Mouse (Mus musculus) thymus, adult 2 months (tissue): ENCODE results near the gene Intu. TPM values are rescaled to one million over a fixed set of nuclear protein-coding genes. Genes with fewer than 3 reads are reported as not detected.

Experiments
- DNase-seq: peaks from one replicate; pipeline ENCODE4 v3.0.0; 2021
- H3K27ac ChIP-seq: fragments of 200-500 bp; 2 replicates; pipeline ENCODE4 v1.5.1; 2012; ENCODE audit warnings: low read length, control low read depth; ENCODE audit not compliant: control insufficient read depth, insufficient read depth
- H3K27me3 ChIP-seq: fragments of 200-500 bp; 2 replicates; pipeline ENCODE4 v1.6.1; 2012; ENCODE audit warnings: mild to moderate bottlenecking, low read length, moderate library complexity, mixed read lengths; ENCODE audit not compliant: control insufficient read depth, insufficient read depth
- H3K36me3 ChIP-seq: fragments of 200-500 bp; 2 replicates; pipeline ENCODE4 v1.6.1; 2012; ENCODE audit warnings: mild to moderate bottlenecking, low read length, moderate library complexity; ENCODE audit not compliant: control insufficient read depth, insufficient read depth
- H3K4me1 ChIP-seq: fragments of 200-500 bp; replicated peaks from 2 replicates; pipeline ENCODE4 v1.6.1; 2012; ENCODE audit warnings: low read length; ENCODE audit not compliant: control insufficient read depth, insufficient read depth
- H3K4me3 ChIP-seq: fragments of 200-500 bp; 2 replicates; pipeline ENCODE4 v1.5.1; 2012; ENCODE audit warnings: mild to moderate bottlenecking, low read length, control low read depth, moderate library complexity; ENCODE audit not compliant: control insufficient read depth, insufficient read depth
- CTCF ChIP-seq: fragments of 200-500 bp; IDR thresholded peaks from 2 replicates; pipeline ENCODE4 v1.5.1; 2012; ENCODE audit warnings: mild to moderate bottlenecking, control low read depth, low read length, moderate library complexity, borderline replicate concordance; ENCODE audit not compliant: control insufficient read depth, poor library complexity, insufficient read depth; ENCODE audit errors: extremely low read depth
- POLR2A ChIP-seq: fragments of 200-500 bp; IDR thresholded peaks from 2 replicates; pipeline ENCODE4 v1.6.1; 2012; ENCODE audit warnings: mild to moderate bottlenecking, low read length, control low read depth, moderate library complexity; ENCODE audit not compliant: control insufficient read depth, poor library complexity, insufficient read depth; ENCODE audit errors: extremely low read depth
- WGBS: fragments of 180-500 bp; shearing (Covaris S2); methylation state at CpG from one replicate; pipeline ENCODE4 v1.1.7; 2018; 5-methylcytosine and 5-hydroxymethylcytosine counted together
- polyA plus RNA-seq: library from polyadenylated mRNA; depleted of rRNA; stranded (reverse); fragments of >200 nt; gene quantifications from 2 replicates; pipeline ENCODE4 v1.2.3, GENCODE M21; 2012

Gene Intu
- polyA plus RNA-seq, 1 experiment, result 2.1 TPM

DNA sequence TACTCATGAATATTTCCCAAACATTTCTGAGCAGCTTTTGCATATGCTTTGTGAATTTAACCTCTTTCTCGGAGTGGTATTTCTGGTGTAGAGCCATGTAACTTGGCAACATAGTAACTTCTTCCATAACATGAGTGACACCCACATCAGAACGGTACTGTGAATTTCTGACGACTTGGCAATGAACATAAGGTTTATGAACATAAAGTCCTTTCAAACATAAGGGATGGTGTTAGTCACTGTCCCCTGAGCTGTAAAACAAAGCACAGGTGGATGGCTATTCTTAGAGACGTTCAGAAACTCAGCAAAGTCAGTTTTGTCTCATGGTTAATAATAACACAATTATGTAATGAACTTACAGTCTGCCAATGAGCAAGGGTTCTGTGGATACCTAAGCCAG is 3.1 kb downstream of the Intu start:
- 80% methylated on average over 4 of the region's 4 CpGs for WGBS
- H3K36me3 ChIP-seq, result no peaks in the 10 kb centered on the region
- peaks cover 7% of the 10 kb centered on the region; the same call in 1 of the 2 replicates for H3K27me3 ChIP-seq
- no peak overlapping the region for H3K27ac ChIP-seq
- H3K4me3 ChIP-seq, result no peak overlapping the region
- H3K4me1 ChIP-seq, result peaks cover 5% of the 10 kb centered on the region; the same call in 1 of the 2 replicates
- TF ChIP-seq CTCF (no peak), POLR2A (no peak)
- DNase-seq, result no peak

DNA sequence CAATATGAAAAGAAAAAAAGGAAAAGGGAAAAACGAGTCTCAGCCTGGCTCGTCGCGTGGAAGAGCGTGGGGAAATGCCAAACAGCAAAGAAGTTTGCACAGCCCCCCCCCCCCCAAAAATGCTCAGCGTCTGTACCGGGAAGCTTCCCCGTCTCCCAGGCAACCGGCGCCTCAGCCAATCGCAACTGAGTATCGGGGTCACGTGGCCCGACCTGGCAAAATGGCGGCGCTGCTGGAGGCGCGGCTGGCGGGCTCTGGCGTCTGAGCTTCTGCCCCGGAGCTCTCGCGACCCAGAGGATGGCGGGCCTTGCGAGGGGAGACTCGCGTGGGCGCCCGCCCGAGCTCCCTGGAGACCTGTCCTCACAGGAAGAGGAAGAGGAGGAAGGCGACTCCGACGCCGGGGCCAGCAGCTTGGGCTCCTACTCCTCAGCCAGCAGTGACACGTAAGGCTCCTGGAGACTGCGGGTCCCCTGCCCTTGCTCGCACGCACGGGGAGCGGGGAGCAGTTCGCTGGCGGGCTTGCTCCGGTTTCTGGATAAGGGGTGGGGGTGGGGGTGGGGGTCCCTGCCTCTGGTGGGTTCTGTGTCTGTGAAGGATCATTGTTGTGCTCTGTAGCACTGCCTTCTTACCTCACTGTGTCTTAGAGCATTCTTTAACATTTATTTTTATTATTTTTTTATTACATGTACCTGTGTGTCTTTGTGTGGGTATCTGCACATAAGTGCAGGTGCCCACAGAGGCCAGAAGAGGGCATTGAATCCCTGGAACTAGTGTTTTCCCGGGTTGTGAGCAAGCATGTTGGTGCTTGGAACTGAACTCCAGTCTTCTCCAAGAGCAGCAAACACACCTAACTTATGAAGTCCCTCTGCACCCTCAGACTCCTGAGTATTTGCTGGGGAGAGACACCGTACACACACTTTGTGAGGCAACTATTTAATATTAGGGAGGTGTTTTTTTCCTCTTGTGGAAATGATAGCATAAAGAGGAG is 9.8 kb downstream of the Intu start:
- Histone ChIP-seq H3K4me3 (peak overlapping the region; percentile 76), H3K36me3 (no peaks in the 10 kb centered on the region), H3K27ac (no peak overlapping the region), H3K27me3 (no peaks in the 10 kb centered on the region), H3K4me1 (no peaks in the 10 kb centered on the region)
- no peak for TF ChIP-seq CTCF
- no peak for TF ChIP-seq POLR2A
- DNase-seq, result peak; percentile 91
- WGBS, result 4% methylated on average over 45 of the region's 45 CpGs

DNA sequence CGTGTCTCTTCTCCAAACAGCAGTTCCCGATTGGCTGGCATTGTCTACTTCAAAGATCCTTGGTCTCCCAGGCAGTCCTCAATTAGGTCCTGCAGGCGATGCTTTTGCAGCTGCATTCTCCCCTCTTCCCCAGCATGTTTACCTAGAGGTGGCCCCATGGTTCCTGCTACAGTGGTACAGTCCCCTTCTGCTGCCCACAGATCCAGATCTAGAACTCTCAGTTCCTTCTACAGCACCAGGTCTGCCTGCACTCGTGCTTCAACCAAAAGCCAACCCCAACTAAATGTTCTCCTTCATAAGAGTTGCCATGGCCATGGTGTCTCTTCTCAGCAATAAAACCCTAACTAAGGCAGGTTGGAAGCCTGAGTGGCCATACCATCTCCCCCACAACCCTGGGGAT is 15.5 kb downstream of the Intu start:
- no peak for DNase-seq
- WGBS, result 92% methylated on average over 4 of the region's 4 CpGs
- TF ChIP-seq POLR2A (no peak), CTCF (no peak)
- no peaks in the 10 kb centered on the region for H3K36me3 ChIP-seq
- H3K4me3 ChIP-seq, result no peak overlapping the region
- no peaks in the 10 kb centered on the region for H3K27me3 ChIP-seq
- no peaks in the 10 kb centered on the region for H3K4me1 ChIP-seq
- H3K27ac ChIP-seq, result no peak overlapping the region

DNA sequence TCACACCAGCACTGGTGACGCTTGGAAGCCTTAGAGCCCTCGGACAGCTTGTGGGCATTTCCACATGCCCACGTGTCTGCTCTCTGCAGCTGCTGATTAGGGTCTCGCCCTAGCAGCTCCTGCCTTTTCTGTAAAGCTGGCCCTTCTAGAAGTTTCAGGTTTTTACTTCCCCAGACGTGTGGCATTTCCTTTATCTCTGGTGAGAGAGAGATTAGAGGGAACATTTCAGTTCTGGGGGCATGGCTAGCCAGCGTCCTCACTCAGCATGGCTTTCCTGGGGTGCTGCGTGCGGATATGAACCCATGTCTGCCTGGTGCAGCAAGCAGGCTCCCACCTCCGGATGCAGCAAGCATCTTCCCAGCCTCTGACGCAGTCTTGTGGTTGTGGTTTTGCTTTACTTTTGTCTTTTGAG is 121.9 kb downstream of the Intu start:
- no peak for TF ChIP-seq CTCF
- no peak for TF ChIP-seq POLR2A
- WGBS, result 15% methylated on average over 10 of the region's 10 CpGs
- Histone ChIP-seq H3K36me3 (no peaks in the 10 kb centered on the region), H3K27ac (no peak overlapping the region), H3K4me3 (no peak overlapping the region), H3K27me3 (no peaks in the 10 kb centered on the region), H3K4me1 (peaks cover 8% of the 10 kb centered on the region)
- peak; percentile 68 for DNase-seq

DNA sequence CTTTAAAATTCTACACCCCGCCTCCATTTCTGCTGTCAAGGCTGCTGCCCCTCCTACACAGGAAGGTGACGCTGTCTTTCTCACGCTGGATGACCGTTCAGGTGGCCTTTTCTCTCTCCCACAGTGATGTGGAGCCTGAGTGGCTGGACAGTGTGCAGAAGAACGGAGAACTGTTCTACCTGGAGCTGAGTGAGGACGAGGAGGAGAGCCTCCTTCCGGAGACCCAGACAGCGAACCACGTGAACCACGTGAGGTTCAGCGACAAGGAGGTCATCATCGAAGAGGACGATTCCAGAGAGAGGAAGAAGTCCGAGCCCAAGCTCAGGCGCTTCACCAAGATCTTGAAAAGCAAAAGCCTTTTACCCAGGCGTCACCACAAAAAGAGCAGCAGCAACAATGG is 122.5 kb downstream of the Intu start:
- H3K4me3 ChIP-seq, result no peak overlapping the region
- TF ChIP-seq POLR2A, result no peak
- no peak for TF ChIP-seq CTCF
- H3K27ac ChIP-seq, result no peak overlapping the region
- 86% methylated on average over 16 of the region's 16 CpGs for WGBS
- no peaks in the 10 kb centered on the region for H3K36me3 ChIP-seq
- H3K27me3 ChIP-seq, result no peaks in the 10 kb centered on the region
- DNase-seq, result no peak
- peaks cover 8% of the 10 kb centered on the region for H3K4me1 ChIP-seq

DNA sequence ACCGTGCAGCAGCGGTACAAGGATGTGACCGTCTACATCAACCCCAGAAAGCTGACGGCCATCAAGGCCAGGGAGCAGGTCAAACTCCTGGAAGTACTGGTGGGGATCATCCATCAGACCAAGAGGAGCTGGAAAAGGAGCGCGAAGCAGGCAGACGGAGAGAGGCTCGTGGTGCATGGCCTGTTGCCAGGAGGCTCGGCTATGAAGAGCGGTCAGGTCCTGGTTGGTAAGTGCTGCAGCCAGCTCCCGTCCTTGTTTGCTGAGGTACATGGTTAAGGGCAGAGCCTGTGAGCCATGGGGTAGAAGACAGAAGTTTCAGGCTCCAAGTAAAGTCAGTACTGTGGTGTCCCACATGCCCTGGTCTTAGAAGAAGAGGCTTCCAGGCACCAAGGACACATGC is 122.9 kb downstream of the Intu start:
- Histone ChIP-seq H3K36me3 (no peaks in the 10 kb centered on the region), H3K4me3 (no peak overlapping the region), H3K27me3 (no peaks in the 10 kb centered on the region; the same call in 1 of the 2 replicates), H3K4me1 (peaks cover 8% of the 10 kb centered on the region), H3K27ac (no peak overlapping the region)
- TF ChIP-seq POLR2A (no peak), CTCF (no peak)
- DNase-seq, result no peak
- WGBS, result 95% methylated on average over 11 of the region's 11 CpGs

DNA sequence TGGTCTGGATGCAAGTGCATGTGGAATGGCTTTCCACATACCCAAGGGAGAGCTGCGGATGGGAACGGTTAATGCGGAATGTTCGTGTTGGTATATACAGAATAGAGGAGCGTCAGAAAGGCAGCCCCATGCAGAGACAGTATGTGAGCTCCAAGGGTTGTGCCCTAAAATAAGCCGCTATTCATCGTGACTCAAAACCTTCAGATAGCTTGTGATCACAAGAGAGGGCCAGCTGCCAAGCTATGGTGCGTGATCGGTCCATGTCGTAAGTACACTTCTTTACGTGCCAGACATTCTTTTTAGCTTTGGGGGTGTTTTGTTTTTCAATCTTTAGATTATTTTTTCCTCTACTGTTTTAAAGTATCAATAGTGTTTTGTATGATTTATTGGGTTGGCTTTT is 124.5 kb downstream of the Intu start:
- H3K27me3 ChIP-seq, result no peaks in the 10 kb centered on the region; the same call in 1 of the 2 replicates
- H3K27ac ChIP-seq, result no peak overlapping the region
- peaks cover 8% of the 10 kb centered on the region for H3K4me1 ChIP-seq
- H3K4me3 ChIP-seq, result no peak overlapping the region
- DNase-seq, result no peak
- H3K36me3 ChIP-seq, result no peaks in the 10 kb centered on the region
- TF ChIP-seq POLR2A (no peak), CTCF (no peak)
- 98% methylated on average over 11 of the region's 11 CpGs for WGBS
